Mouse (Mus musculus) C2C12 (cell line): ENCODE data around the gene Ago4. TPM values are rescaled to one million over a fixed set of nuclear protein-coding genes. Genes with fewer than 3 reads are reported as not detected.

ENCODE experiments used
- H3K27me3 ChIP-seq: one replicate; pipeline ENCODE4 v1.6.1; 2011; ENCODE audit not compliant: control insufficient read depth, insufficient read depth, insufficient read length
- H3K36me3 ChIP-seq: one replicate; pipeline ENCODE4 v1.6.1; 2011; ENCODE audit not compliant: control insufficient read depth, insufficient read depth
- H3K4me3 ChIP-seq: one replicate; pipeline ENCODE4 v1.5.1; 2011; ENCODE audit warnings: mild to moderate bottlenecking, control low read depth; ENCODE audit not compliant: poor library complexity, insufficient read depth, severe bottlenecking
- H3K79me2 ChIP-seq: one replicate; pipeline ENCODE4 v1.6.1; 2011; ENCODE audit not compliant: control insufficient read depth, insufficient read depth
- H3K79me3 ChIP-seq: one replicate; pipeline ENCODE4 v1.6.1; 2011; ENCODE audit warnings: low read depth, control low read depth
- H3ac ChIP-seq: one replicate; pipeline ENCODE3; 2011; ENCODE audit warnings: low read depth; ENCODE audit not compliant: control insufficient read depth, insufficient read length
- CEBPB ChIP-seq: IDR thresholded peaks from one replicate; pipeline ENCODE4 v1.6.1; 2011; ENCODE audit warnings: low read depth, mild to moderate bottlenecking, control low read depth, moderate library complexity
- CTCF ChIP-seq: IDR thresholded peaks from one replicate; pipeline ENCODE4 v1.5.1; 2011; ENCODE audit not compliant: control insufficient read depth, insufficient read depth, insufficient read length
- FOSL1 ChIP-seq: IDR thresholded peaks from one replicate; pipeline ENCODE4 v1.8.0; 2011; ENCODE audit warnings: mild to moderate bottlenecking, low read length; ENCODE audit not compliant: poor library complexity, insufficient read depth, severe bottlenecking
- MAX ChIP-seq: IDR thresholded peaks from one replicate; pipeline ENCODE4 v1.6.1; 2011; ENCODE audit warnings: mild to moderate bottlenecking, control low read depth
- MYOD1 ChIP-seq: IDR thresholded peaks from one replicate; pipeline ENCODE4 v1.6.1; 2011; ENCODE audit warnings: low read depth; ENCODE audit not compliant: control insufficient read depth, insufficient read length
- MYOG ChIP-seq: IDR thresholded peaks from one replicate; pipeline ENCODE4 v1.6.1; 2011; ENCODE audit not compliant: control insufficient read depth, insufficient read length; ENCODE audit errors: extremely low read depth
- USF1 ChIP-seq: IDR thresholded peaks from one replicate; pipeline ENCODE4 v1.6.1; 2011; ENCODE audit warnings: low read depth, mild to moderate bottlenecking, control low read depth, moderate library complexity
- microRNA-seq: library from miRNA; unstranded; fragments of <30 nt; microRNA quantifications from one replicate; pipeline ENCODE4, GENCODE M21; 2019; ENCODE audit warnings: borderline microRNAs expressed
- polyA plus RNA-seq: library from polyadenylated mRNA; unstranded; fragments of >200 nt; fragmentation: generic; extraction: Trizol; gene quantifications from one replicate; pipeline ENCODE4 v1.2.1, GENCODE M21; 2012; ENCODE audit warnings: missing spikeins

Gene Ago4
- polyA plus RNA-seq, 1 experiment: 0.01 TPM

DNA sequence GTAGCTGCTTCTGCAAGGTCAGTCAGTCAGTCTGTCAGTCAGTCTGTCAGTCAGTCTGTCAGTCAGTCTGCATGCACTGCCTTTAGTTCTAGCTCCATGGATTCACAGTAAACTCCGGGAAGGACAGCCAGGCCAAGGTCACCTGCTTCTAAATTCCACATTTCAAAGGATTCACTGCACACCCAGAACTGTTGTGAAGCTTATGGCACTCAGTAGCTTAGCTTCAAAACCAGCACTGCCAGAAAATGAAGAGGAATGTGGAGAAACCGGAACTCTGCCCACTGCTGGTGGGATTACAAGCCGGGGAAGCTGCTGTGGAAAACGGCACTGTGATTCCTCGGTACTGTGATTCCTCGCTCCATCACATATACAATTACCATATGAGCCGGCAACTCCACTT is 77.8 kb downstream of the Ago4 start:
- Histone ChIP-seq H3K4me3 (no peak overlapping the region), H3ac (no peak overlapping the region), H3K27me3 (no peaks in the 10 kb centered on the region), H3K79me2 (no peaks in the 10 kb centered on the region), H3K36me3 (peaks cover 12% of the 10 kb centered on the region), H3K79me3 (no peaks in the 10 kb centered on the region)
- TF ChIP-seq CTCF: no peak
- no peak for TF ChIP-seq MYOG
- no peak for TF ChIP-seq USF1
- TF ChIP-seq MYOD1: no peak
- TF ChIP-seq MAX: no peak
- TF ChIP-seq FOSL1: no peak
- TF ChIP-seq CEBPB: no peak

DNA sequence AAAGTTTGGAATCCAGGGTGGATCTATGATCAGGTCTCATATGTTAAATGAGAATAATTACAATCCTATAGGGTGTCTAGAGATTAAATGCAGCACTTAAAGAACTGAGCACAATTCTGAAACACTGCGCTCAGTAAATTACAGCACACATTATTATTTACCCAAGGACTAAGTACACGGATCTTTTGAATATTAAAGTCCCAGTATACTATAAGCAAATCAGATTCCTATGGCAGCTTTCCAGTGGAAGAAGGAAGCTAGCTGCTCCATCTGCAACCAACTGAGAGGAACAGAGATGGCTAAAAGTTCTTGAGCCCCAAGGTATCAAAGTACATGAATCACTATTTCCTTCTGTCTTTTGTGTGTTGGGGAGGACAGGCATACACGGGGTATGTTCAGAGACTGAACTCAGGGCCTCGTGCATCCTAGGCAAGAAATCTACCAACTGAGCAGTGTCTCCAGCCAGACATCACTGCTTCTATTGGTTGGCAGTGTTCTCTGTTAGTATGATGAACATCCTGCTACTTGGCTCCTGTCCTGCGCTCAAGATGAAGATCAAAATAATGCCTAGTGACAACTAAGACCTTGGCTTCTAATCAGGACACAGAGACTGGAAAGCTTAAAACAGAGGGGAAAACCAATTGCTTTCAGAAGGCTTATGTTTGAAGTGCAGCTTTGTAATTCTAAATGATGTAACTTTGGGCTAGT is 78.6 kb downstream of the Ago4 start:
- H3K27me3 ChIP-seq: no peaks in the 10 kb centered on the region

DNA sequence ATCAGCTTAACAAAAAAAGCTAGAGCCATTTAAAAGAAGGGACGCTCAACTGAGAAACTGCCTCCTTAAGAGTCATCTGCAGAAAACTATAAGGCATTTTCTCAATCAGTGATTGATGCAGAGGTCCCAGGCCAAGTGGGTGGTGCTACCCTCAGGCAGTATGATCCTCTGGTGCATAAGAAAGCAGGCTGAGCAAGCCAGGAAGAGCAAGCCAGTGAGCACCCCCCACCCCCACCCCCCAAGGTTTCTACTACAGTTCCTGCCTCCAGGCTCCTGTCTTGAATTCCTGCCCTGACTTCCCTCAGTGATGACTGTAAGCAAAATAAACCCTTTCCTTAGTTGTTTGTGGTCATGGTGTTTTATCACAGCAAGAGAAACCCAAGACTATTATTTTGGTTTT is 83.0 kb downstream of the Ago4 start:
- H3K79me2 ChIP-seq: no peaks in the 10 kb centered on the region
- TF ChIP-seq MYOD1 (no peak), CTCF (no peak), FOSL1 (no peak), MAX (no peak)
- H3K4me3 ChIP-seq: no peak overlapping the region
- no peaks in the 10 kb centered on the region for H3K27me3 ChIP-seq
- no peaks in the 10 kb centered on the region for H3K79me3 ChIP-seq
- H3ac ChIP-seq: no peak overlapping the region
- H3K36me3 ChIP-seq: peaks cover 9% of the 10 kb centered on the region

More for the DNA sequence above, 78.6 kb downstream of the Ago4 start:
- Histone ChIP-seq H3K79me3 (no peaks in the 10 kb centered on the region), H3K36me3 (peaks cover 12% of the 10 kb centered on the region), H3ac (no peak overlapping the region), H3K4me3 (no peak overlapping the region), H3K79me2 (no peaks in the 10 kb centered on the region)
- TF ChIP-seq MYOD1 (no peak), CTCF (no peak), FOSL1 (no peak), USF1 (no peak)

DNA sequence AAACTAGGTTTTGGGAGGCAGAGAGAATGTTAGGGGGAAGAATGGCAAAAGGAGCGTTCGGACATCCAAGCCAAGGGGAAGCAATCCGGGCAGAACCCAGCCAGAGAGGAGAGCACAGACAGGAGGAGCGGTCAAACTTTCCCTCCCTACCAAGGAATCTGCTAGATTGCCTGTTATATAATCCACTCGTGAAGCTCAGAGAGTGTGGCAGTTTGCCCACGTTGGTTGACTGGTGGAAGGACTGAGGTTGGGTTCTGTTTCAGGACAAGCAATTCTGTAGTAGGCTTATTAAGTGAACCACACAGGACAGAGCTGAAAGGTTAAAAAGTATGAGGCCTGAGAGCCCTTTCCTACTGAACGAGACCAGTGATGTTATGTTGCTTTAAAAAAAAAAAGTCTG is 86.1 kb downstream of the Ago4 start:
- Histone ChIP-seq H3K79me2 (no peaks in the 10 kb centered on the region), H3ac (no peak overlapping the region), H3K4me3 (no peak overlapping the region), H3K27me3 (no peaks in the 10 kb centered on the region), H3K79me3 (no peaks in the 10 kb centered on the region), H3K36me3 (peaks cover 18% of the 10 kb centered on the region)
- no peak for TF ChIP-seq CEBPB

DNA sequence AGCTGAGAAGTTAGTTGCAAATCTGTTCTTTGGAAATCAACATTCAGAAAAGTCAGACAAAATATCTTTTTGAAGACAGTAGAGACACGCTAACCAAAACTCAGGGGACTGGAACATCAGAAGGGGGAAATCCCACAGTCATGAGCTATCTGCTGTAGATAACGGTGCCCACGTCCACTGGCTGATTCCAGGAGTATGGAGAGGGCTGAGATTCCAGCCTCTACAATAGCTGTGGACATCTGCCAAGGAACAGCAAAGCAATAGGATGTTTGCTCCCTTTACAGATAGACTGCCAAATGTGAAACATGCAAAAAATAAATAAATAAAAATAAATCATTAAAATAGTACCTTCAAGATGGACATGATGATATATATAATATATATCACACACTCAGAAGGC is 88.7 kb downstream of the Ago4 start:
- Histone ChIP-seq H3K36me3 (peaks cover 26% of the 10 kb centered on the region), H3K79me3 (no peaks in the 10 kb centered on the region), H3ac (no peak overlapping the region), H3K79me2 (no peaks in the 10 kb centered on the region), H3K27me3 (no peaks in the 10 kb centered on the region), H3K4me3 (no peak overlapping the region)
- TF ChIP-seq CEBPB: no peak
- TF ChIP-seq MYOG: no peak
- no peak for TF ChIP-seq CTCF
- no peak for TF ChIP-seq MAX
- no peak for TF ChIP-seq MYOD1
- TF ChIP-seq FOSL1: no peak
- TF ChIP-seq USF1: no peak

Small RNAs within 50 kb of the gene (microRNA-seq; reads per million reads assigned to microRNA genes)
- 0.60 reads per million, percentile 12 among the genes with 10 or more reads in this experiment for gene Mir7119

Other genes starting within 250 kb of the Ago4 start
- 0.62 TPM for gene Col8a2, start 246.7 kb downstream of the Ago4 start, polyA plus RNA-seq
- 46.2 TPM for gene Adprhl2, start 211.8 kb downstream of the Ago4 start, polyA plus RNA-seq
- 0.40 TPM for gene Tekt2, start 207.8 kb downstream of the Ago4 start, polyA plus RNA-seq
- 5.2 TPM for gene Ago3, start 103.9 kb downstream of the Ago4 start, polyA plus RNA-seq
- 9.2 TPM for gene Ago1, start 64.9 kb downstream of the Ago4 start, polyA plus RNA-seq
- 11.4 TPM for gene Clspn, start 23.5 kb upstream of the Ago4 start, polyA plus RNA-seq
- 2.4 TPM for gene 5730409E04Rik, start 76.3 kb upstream of the Ago4 start, polyA plus RNA-seq
- gene Psmb2, start 144.2 kb upstream of the Ago4 start, polyA plus RNA-seq: 243 TPM
- gene Tfap2e, start 202.8 kb upstream of the Ago4 start, polyA plus RNA-seq: not detected
- gene Ncdn, start 220.0 kb upstream of the Ago4 start, polyA plus RNA-seq: 42.4 TPM
- gene AU040320, start 220.1 kb upstream of the Ago4 start, polyA plus RNA-seq: 20.2 TPM